Mouse (Mus musculus) hindbrain, embryonic 13.5 days (tissue): Measurements from ENCODE around the gene Rpl23. TPM values are rescaled to one million over a fixed set of nuclear protein-coding genes. Genes with fewer than 3 reads are reported as not detected.

ENCODE experiments used
- ATAC-seq: fragments of 200-750 bp; cut with Nextera tagmentation; 2 replicates; pipeline ENCODE4 v1.8.0; 2017; ENCODE audit warnings: moderate TSS enrichment; ENCODE audit not compliant: low FRiP score
- H3K27ac ChIP-seq: fragments of 300-500 bp; sonication (generic); 2 replicates; pipeline ENCODE4 v1.5.1; 2015; ENCODE audit warnings: inconsistent platforms, mild to moderate bottlenecking, moderate library complexity
- H3K27me3 ChIP-seq: fragments of 300-500 bp; sonication (generic); 2 replicates; pipeline ENCODE4 v1.6.1; 2015; ENCODE audit warnings: mild to moderate bottlenecking, inconsistent platforms
- H3K36me3 ChIP-seq: fragments of 300-500 bp; sonication (generic); 2 replicates; pipeline ENCODE4 v1.6.1; 2015; ENCODE audit warnings: mild to moderate bottlenecking, inconsistent platforms
- H3K4me1 ChIP-seq: fragments of 300-500 bp; sonication (generic); replicated peaks from 2 replicates; pipeline ENCODE4 v1.6.1; 2015; ENCODE audit warnings: inconsistent platforms
- H3K4me2 ChIP-seq: fragments of 300-500 bp; sonication (generic); 2 replicates; pipeline ENCODE4 v1.6.1; 2015; ENCODE audit warnings: inconsistent platforms, mild to moderate bottlenecking, moderate library complexity
- H3K4me3 ChIP-seq: fragments of 300-500 bp; sonication (generic); 2 replicates; pipeline ENCODE4 v1.5.1; 2015; ENCODE audit warnings: mild to moderate bottlenecking, inconsistent platforms
- H3K9ac ChIP-seq: fragments of 300-500 bp; sonication (generic); 2 replicates; pipeline ENCODE4 v1.6.1; 2015; ENCODE audit warnings: mild to moderate bottlenecking, inconsistent platforms
- H3K9me3 ChIP-seq: fragments of 300-500 bp; sonication (generic); 2 replicates; pipeline ENCODE4 v1.6.1; 2016; ENCODE audit warnings: inconsistent platforms
- WGBS: fragments of 180-500 bp; shearing (Covaris S2); methylation state at CpG from one replicate; pipeline ENCODE4 v1.1.7; 2015; 5-methylcytosine and 5-hydroxymethylcytosine counted together
- microRNA-seq: library from miRNA; unstranded; fragments of <30 nt; microRNA quantifications from one replicate; pipeline ENCODE4, GENCODE M21; 2016
- polyA plus RNA-seq: library from polyadenylated mRNA; unstranded; fragments of >200 nt; fragmentation: Nextera tagmentation; extraction: Ambion mirVana; gene quantifications from 2 replicates; pipeline ENCODE4 v1.2.1, GENCODE M21; 2015

Rpl23 gene
- polyA plus RNA-seq, 1 experiment from 2014 or later: 380 TPM

- Histone ChIP-seq H3K4me2 (no peak overlapping the region), H3K4me3 (no peak overlapping the region), H3K9ac (no peak overlapping the region), H3K9me3 (no peaks in the 10 kb centered on the region), H3K36me3 (peaks cover 88% of the 10 kb centered on the region), H3K4me1 (peaks cover 4% of the 10 kb centered on the region; the same call in 1 of the 2 replicates), H3K27ac (no peak overlapping the region), H3K27me3 (no peaks in the 10 kb centered on the region)
- no peak for ATAC-seq
- 85% methylated on average over 7 of the region's 7 CpGs for WGBS
Observed at GRCm38 (mm10) chr11:97728730-97729129, 53.5 kb downstream of the Rpl23 start.

- H3K4me1 ChIP-seq: no peaks in the 10 kb centered on the region
- no peak overlapping the region for H3K27ac ChIP-seq
- H3K27me3 ChIP-seq: no peaks in the 10 kb centered on the region
- 89% methylated on average over 7 of the region's 7 CpGs for WGBS
- H3K36me3 ChIP-seq: peaks cover 92% of the 10 kb centered on the region
- H3K9me3 ChIP-seq: no peaks in the 10 kb centered on the region
- no peak overlapping the region for H3K4me2 ChIP-seq
- no peak for ATAC-seq
- no peak overlapping the region for H3K9ac ChIP-seq
- H3K4me3 ChIP-seq: no peak overlapping the region
Observed at GRCm38 (mm10) chr11:97728311-97728710, 53.9 kb downstream of the Rpl23 start.

Small RNA genes lying within 50 kb of the gene (microRNA-seq; reads per million reads assigned to microRNA genes)
- not detected for gene Mir8102

Other genes starting within 250 kb of the Rpl23 start
- 6.0 and 7.0 TPM in 2 replicates for gene Srcin1, start 206.3 kb downstream of the Rpl23 start, polyA plus RNA-seq
- 2.3 and 3.0 TPM in 2 replicates for gene Epop, start 152.7 kb downstream of the Rpl23 start, polyA plus RNA-seq
- 3.4 and 4.1 TPM in 2 replicates for gene Mllt6, start 119.0 kb downstream of the Rpl23 start, polyA plus RNA-seq
- 23.8 and 25.6 TPM in 2 replicates for gene Cisd3, start 96.6 kb downstream of the Rpl23 start, polyA plus RNA-seq
- gene Pcgf2, start 81.9 kb downstream of the Rpl23 start, polyA plus RNA-seq: 26.2 and 26.3 TPM in 2 replicates
- 476 and 483 TPM in 2 replicates for gene Psmb3, start 79.0 kb downstream of the Rpl23 start, polyA plus RNA-seq
- 4.3 and 4.7 TPM in 2 replicates for gene Pip4k2b, start 37.7 kb downstream of the Rpl23 start, polyA plus RNA-seq
- 17.6 and 18.3 TPM in 2 replicates for gene Cwc25, start 15.9 kb downstream of the Rpl23 start, polyA plus RNA-seq
- gene 1700001P01Rik, start 6.5 kb downstream of the Rpl23 start, polyA plus RNA-seq: 0.68 and 0.79 TPM in 2 replicates
- 131 and 137 TPM in 2 replicates for gene Lasp1, start 16.6 kb upstream of the Rpl23 start, polyA plus RNA-seq
- 28.9 and 29.2 TPM in 2 replicates for gene B230217C12Rik, start 58.3 kb upstream of the Rpl23 start, polyA plus RNA-seq
- gene Fbxo47, start 101.7 kb upstream of the Rpl23 start, polyA plus RNA-seq: 0.52 and 0.71 TPM in 2 replicates
- gene Plxdc1, start 204.0 kb upstream of the Rpl23 start, polyA plus RNA-seq: 0.60 and 0.89 TPM in 2 replicates
- gene Arl5c, start 213.7 kb upstream of the Rpl23 start, polyA plus RNA-seq: 10.7 TPM in 2 replicates
- gene Cacnb1, start 240.6 kb upstream of the Rpl23 start, polyA plus RNA-seq: 51.6 and 57.4 TPM in 2 replicates
- 689 and 706 TPM in 2 replicates for gene Rpl19, start 244.3 kb upstream of the Rpl23 start, polyA plus RNA-seq